Mouse (Mus musculus) ZHBTc4 (cell line): ENCODE data around the gene Gm17949.

Source experiments
- DNase-seq: peaks from one replicate; pipeline ENCODE4 v3.0.0-alpha.2; 2011; ENCODE audit warnings: low read depth, low spot score

Gene Gm17949

DNA sequence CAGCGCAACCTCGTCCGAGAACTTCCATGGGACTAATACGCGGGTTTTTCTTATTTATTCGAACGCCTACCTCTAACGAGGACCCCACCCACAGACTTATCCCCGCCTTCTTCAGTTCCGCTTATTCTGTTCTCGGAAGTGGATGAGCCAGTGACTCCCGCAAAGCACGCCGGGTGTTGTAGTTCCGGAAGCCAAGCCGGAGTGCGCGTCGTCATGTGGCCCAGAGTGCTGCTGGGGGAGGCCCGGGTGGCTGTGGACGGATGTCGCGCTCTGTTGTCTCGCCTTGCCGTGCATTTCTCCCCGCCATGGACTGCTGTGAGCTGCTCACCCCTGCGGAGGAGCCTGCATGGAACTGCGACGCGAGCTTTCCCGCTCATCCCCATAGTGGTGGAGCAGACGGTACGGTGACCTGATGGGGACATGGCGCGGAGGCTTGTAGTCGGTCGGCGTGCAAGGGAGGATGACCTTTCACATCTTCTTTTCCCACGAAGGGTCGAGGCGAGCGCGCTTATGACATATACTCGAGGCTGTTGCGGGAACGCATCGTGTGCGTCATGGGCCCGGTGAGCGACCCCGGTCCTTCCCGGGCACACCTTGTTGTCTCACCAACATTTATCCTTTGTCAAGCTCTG lies 21.0 kb upstream of the Gm17949 start, which contains the start of gene Clpp:
Clpp (plus strand) TSS at position 191 of the 632 bp plus-strand sequence.
- peak; percentile 98 for DNase-seq

DNA sequence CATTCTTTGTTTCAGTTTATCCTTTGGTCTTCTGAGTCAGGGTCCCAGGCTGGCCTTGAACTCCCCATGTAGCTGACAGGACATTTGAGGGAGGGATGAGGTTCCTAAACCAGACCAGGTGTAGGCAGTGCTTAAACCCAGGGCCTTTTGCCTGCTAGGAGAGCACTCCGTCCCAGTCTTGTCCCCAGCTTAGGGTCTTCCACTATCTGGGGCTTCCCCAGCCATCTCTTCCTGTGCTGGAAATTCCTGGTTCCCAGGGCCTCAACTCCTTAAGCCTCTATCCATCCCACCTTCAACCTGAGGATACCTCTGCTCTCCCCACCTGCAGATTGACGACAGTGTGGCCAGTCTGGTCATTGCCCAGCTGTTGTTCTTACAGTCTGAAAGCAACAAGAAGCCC lies 20.3 kb upstream of the Gm17949 start:
- no peak for DNase-seq

DNA sequence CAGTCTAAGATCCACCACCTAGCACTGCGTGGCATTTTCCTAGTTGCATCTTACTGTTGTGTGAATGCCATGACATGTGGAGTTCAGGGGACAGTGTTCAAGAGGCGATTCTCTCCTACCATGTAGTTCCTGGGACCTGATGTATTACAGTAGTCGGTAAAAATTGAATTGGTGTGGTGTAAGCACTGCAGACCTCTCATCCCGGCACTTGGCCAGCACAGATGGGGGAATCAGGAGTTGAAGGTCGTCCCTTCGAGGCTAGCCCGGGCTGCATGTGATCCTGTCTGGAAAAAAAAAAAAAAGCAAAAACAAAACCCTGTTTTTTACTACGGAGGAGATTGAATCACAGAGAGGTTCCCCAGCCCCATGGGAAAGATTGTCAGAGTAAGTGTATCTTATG lies 16.2 kb upstream of the Gm17949 start:
- DNase-seq: no peak

- DNase-seq: no peak
Observed at GRCm38 (mm10) chr17:56996506-56996905, 14.8 kb upstream of the Gm17949 start.

- DNase-seq: peak; percentile 100
Observed at GRCm38 (mm10) chr17:56997029-56997667, 14.1 kb upstream of the Gm17949 start, which contains the start of gene Alkbh7. Gene Alkbh7 (plus strand): TSS chr17:56997339.

DNA sequence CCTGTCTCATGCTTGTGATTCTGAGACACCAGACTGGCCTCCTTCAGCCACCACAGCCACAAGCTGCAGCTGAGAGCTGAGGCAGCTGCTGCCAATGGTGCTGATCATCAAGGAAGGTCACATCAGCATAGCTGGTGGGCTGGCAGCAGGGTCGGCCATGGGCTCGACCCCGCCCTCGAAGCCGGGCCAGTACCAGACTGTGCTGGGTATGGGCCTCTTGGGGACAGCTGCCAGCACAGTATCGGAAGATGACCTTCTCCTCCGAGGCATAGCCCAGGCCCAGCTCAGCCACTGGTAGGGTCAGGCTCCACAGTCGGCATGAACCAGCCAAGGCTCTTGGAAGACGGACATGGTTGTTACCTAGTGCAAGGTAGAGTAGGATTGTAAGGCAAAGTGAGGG lies 11.9 kb upstream of the Gm17949 start:
- DNase-seq: no peak

DNA sequence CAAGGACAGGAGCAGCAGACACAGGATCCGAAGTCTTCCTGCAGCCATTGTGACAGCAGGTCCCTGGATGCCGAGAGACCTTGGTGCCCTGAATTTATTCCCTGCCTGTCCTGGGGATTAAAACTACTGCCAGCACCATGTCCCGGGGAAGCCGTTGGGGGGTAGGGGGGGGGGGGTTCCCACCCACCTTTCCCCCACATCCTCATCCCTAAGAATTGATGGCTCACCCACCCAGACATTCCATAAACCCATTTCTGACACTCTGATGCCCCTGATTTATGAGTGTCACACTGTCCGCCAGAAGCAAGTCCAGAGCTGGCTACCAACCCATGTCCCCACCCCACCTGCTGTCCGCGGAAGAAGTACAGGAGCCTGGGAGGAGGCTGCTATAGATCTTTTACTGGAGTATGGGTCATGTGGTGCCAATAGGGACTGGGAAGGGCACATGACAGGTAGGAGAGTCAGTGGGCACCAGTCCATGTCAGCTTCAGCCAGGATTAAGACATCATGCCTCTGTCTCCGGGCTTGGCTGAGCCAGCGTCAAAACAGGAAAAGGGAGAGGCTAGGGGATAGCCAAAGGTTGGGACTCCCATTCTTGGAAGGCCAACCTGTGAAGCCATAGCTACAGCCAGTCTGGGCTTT lies 11.2 kb upstream of the Gm17949 start, which contains the start of gene Pspn:
Pspn (minus strand) TSS at position 51 of the 642 bp plus-strand sequence.
- DNase-seq: no peak

DNA sequence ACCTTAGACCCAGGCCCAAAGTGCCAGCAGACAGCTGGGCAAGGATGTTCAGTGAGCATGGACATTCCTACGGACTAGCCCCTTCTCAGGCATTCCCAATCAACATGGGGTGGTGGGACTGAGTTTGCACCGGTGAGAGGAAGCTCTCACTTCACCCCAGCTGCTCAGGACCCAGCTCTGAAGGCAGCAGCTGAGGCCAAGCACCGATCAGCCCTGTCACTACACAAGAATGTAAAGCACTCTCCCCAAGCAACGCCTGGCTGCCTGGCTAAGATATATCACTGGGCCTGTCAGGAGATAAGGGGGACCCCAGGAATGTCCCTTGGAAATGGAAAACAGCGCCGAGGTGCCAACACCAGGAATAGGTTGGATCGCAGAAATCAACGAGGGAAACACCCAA lies 10.0 kb upstream of the Gm17949 start:
- DNase-seq: no peak

DNA sequence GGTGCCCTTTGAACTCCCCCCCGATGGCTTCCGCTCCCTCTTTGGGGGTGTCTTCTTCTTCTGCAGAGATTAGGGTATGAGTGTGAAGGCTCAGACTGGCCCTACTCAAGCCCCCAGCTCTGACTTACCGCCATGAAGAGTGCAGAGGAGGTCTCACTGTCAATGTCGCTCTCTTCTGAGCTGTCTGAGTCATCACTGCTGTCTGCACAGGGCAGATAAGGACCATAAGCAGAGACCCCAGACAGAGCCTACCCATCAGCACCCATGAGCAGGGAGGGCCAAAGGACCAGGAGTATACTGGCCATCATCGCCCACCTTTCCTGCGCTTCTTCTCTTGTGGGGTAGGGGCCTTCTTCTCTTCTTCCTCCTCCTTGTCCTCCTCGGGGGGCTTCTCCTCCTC lies 7.3 kb upstream of the Gm17949 start:
- DNase-seq: no peak

DNA sequence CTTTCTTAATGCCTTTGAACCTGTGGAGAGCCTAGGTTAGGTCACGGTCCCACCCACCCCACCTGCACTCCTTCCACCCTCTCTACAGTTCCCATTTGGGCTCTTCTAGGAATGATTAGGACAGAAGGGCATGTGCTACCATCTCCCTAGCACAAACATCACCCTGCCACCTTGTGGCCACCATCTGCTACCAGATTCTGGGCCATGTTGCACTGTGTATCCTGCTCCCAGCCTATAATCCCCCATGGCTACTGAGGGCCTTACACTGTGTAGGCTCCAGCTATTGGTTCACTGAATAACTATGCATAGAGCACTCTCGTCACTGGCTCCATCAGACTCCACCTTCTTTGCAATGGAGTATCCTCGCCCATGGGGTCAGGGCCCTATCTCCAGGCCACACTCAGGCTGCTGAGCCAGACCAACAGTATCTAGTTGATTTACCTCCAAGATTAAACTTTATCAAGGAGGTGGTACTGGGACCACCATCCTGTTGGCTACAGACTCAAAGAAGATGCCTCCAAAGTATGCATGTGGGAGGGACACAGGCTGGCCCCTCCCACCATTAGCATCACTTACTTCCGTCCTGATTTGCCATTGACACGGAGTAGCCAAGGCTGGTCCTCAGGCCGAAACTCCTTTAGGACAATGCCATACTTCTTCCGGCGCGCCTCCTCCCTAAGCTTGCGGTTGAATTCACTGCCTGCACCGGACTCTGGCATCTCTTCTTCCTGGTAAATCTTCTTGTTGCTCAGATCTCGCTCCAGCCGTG lies 3.9 kb upstream of the Gm17949 start:
- peak; percentile 86 for DNase-seq

GRCm38 (mm10) chr17:57010911-57011235 lies 396 bp upstream of the Gm17949 start:
- DNase-seq: no peak

GRCm38 (mm10) chr17:57012245-57012795 lies 1.1 kb downstream of the Gm17949 start:
- no peak for DNase-seq

GRCm38 (mm10) chr17:57019693-57020092 lies 8.4 kb downstream of the Gm17949 start:
- DNase-seq: no peak

DNA sequence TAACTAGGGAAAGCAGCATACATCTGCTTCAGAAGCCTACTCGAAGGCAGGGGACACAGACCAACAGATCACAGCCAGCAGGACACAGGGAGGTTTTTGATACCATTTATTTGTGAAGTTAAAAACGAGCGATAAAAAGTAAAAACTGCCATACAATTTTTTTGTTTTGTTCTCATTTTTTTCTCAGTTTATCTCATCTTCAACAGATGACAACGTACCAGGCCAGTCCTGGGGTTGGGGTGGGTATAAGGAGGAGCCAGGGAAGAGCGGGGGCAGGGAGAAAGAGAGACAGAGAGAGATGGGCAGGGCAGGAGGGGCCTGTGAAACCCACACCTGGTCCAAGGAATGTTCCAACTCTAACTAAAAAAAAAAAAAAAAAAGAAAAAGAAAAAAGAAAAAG lies 9.7 kb downstream of the Gm17949 start:
- no peak for DNase-seq

GRCm38 (mm10) chr17:57027471-57027870 lies 16.2 kb downstream of the Gm17949 start:
- DNase-seq: no peak

- DNase-seq: peak; percentile 63
Observed at GRCm38 (mm10) chr17:57029691-57030090, 18.4 kb downstream of the Gm17949 start.

GRCm38 (mm10) chr17:57030931-57031660 lies 19.8 kb downstream of the Gm17949 start, which contains the start of gene Khsrp:
Gene Khsrp (minus strand): TSS chr17:57031522.
- DNase-seq: peak; percentile 64

DNA sequence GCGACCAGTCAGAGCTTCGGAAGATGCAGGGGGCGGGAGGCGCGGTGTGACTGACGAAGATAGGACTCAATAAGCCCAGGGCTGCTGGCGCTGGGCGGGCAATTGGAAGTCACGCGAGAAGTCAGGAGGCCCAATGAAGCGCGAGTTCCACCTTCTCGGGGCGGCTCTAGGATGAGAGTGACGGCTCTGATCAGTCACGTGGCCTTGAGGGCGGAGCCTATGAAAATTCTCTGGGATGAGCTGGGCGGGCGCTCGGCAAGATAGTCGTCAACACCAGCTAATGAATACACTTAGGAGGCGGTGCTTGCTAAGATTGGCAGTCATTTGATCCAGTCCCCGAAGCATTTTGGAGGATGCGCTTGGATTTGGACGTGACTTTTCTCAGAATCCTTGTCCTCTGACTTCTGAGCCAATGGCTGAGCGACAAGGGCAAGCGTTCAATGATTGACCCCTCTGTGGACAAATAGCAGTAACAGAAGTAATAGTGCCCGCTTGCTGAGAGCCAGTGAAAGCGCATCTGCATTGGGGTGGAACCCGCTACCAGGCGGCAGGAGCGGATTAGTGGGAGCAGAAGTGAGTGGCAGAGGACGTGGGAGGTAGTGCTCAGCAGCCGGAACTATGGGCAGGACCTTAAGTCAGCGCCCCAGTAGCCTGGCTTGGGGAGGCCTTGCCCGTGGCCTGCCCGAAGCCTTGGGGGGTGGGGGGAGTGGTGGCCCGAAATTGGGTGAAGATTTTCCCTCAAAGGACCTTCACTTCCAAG lies 20.6 kb downstream of the Gm17949 start:
- peak; percentile 100 for DNase-seq

DNA sequence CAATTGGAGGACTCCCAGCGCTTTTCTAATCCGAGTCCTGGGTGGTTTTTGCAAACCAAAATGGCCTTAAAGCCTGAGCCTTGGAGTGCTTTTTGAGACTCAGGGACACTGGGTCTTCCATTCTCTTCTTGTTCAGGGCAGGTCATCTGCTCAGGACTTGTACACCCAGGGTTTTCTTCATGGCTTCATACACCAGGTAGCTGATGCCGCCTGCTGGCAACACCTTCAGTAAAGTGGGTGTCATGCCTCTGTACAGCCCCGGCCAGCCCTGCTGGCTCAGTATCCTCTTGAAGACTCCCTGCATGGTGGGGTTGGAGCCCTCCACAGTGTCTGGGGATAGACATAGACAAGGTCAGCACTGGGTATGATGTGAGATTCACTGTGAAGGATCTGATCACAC lies 21.6 kb downstream of the Gm17949 start:
- DNase-seq: no peak

- DNase-seq: peak; percentile 74
Observed at GRCm38 (mm10) chr17:57038978-57039377, 27.7 kb downstream of the Gm17949 start.
